Mouse (Mus musculus) right cerebral cortex, postnatal 10 days (tissue): ENCODE data around the gene Actn2.
A peak's percentile ranks its signal among the peaks of the same experiment; 100 is the strongest.

Experiments used
- DNase-seq, 2 experiments: peaks; one replicate each; pipeline ENCODE4 v3.0.0; 2021; ENCODE audit warnings: low spot score in 2 of 2

Gene Actn2

GRCm38 (mm10) chr13:12317191-12317765, 23.3 kb downstream of the Actn2 start:
- no peak for DNase-seq

- no peak for DNase-seq
Observed at GRCm38 (mm10) chr13:12314173-12314572, 26.4 kb downstream of the Actn2 start.

GRCm38 (mm10) chr13:12311930-12312492, 28.5 kb downstream of the Actn2 start:
- DNase-seq = peak; percentile 37 to 58

- DNase-seq = no peak
Observed at GRCm38 (mm10) chr13:12311371-12311770, 29.2 kb downstream of the Actn2 start.

GRCm38 (mm10) chr13:12309446-12309845, 31.1 kb downstream of the Actn2 start:
- no peak for DNase-seq

GRCm38 (mm10) chr13:12308878-12309277, 31.7 kb downstream of the Actn2 start:
- peak in 1 of 2 experiments; percentile 69 for DNase-seq

GRCm38 (mm10) chr13:12308473-12308872, 32.1 kb downstream of the Actn2 start:
- no peak for DNase-seq

- no peak for DNase-seq
Observed at GRCm38 (mm10) chr13:12307286-12307685, 33.3 kb downstream of the Actn2 start.

- DNase-seq = no peak
Observed at GRCm38 (mm10) chr13:12305540-12305939, 35.0 kb downstream of the Actn2 start.

- no peak for DNase-seq
Observed at GRCm38 (mm10) chr13:12304991-12305390, 35.6 kb downstream of the Actn2 start.

GRCm38 (mm10) chr13:12297777-12298176, 42.8 kb downstream of the Actn2 start:
- no peak for DNase-seq

- peak; percentile 59 to 62 for DNase-seq
Observed at GRCm38 (mm10) chr13:12296701-12297100, 43.9 kb downstream of the Actn2 start.

GRCm38 (mm10) chr13:12293810-12294209, 46.8 kb downstream of the Actn2 start:
- DNase-seq = no peak

- DNase-seq = no peak
Observed at GRCm38 (mm10) chr13:12290700-12291099, 49.9 kb downstream of the Actn2 start.

GRCm38 (mm10) chr13:12284528-12284927, 56.0 kb downstream of the Actn2 start:
- no peak for DNase-seq

GRCm38 (mm10) chr13:12283826-12284225, 56.7 kb downstream of the Actn2 start:
- DNase-seq = no peak

GRCm38 (mm10) chr13:12274721-12275120, 65.8 kb downstream of the Actn2 start:
- no peak for DNase-seq

GRCm38 (mm10) chr13:12274220-12274619, 66.3 kb downstream of the Actn2 start:
- no peak for DNase-seq

- DNase-seq = peak; percentile 38 to 49
Observed at GRCm38 (mm10) chr13:12272953-12273352, 67.6 kb downstream of the Actn2 start.

- no peak for DNase-seq
Observed at GRCm38 (mm10) chr13:12267971-12268370, 72.6 kb downstream of the Actn2 start.

- no peak for DNase-seq
Observed at GRCm38 (mm10) chr13:12267097-12267496, 73.5 kb downstream of the Actn2 start.

- DNase-seq = no peak
Observed at GRCm38 (mm10) chr13:12263996-12264395, 76.6 kb downstream of the Actn2 start.

GRCm38 (mm10) chr13:12261505-12261904, 79.1 kb downstream of the Actn2 start:
- DNase-seq = no peak
